Mouse (Mus musculus): ENCODE measurements around the gene Gm20388. TPM values are rescaled to one million over a fixed set of nuclear protein-coding genes. Genes with fewer than 3 reads are reported as not detected.
"Not testable (repeated sequence)": the region's sequence is repeated elsewhere in the genome, so short reads cannot be mapped to it uniquely, and the experiment has no call there.

Gene Gm20388
- polyA plus RNA-seq, 1 experiment from 2014 or later = not detected

DNA sequence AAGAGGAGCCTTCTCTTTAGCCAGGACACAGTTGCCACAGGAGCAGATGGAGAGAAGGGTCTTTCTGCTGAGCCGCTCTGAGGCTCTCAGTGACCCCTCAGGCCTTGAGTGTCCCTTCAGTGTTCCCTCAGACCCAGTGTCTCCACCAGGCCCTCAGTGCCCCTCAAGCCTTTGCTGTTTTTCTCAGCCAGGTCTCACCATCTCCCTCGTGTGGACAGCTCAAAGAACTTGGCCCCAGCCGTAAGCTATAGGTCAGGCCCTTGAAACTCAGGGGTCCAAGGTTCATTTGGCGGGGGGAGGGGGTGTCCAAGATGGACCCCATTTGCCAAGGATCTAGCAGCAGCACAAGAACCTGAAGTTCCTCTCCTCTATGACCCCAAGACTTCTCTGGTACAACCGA, 2714.0 kb downstream of the Gm20388 start:
- H3K4me2 ChIP-seq (ENCODE audit: low read depth, severe bottlenecking) = no peak overlapping the region
- H3K9ac ChIP-seq (ENCODE audit: low read length) = no peak overlapping the region
- DNase-seq (ENCODE audit: low spot score) (no peak), ATAC-seq (ENCODE audit: insufficient number of reproducible peaks, low FRiP score, low TSS enrichment, low read depth) (no peak)
- H3K9me3 ChIP-seq (ENCODE audit: control insufficient read depth, low read length) = no peaks in the 10 kb centered on the region
- H3K27ac ChIP-seq (replicated peaks; ENCODE audit: low read depth, low read length) = no peak overlapping the region
- H3K36me3 ChIP-seq (ENCODE audit: control insufficient read depth, insufficient read depth, low read length) = no peaks in the 10 kb centered on the region
- WGBS = 71% methylated on average over 5 of the region's 5 CpGs
- no peaks in the 10 kb centered on the region for H3K27me3 ChIP-seq (ENCODE audit: control insufficient read depth, insufficient read depth, low read length)
- no peak overlapping the region for H3K4me3 ChIP-seq (ENCODE audit: low read depth, low read length)
- H3K4me1 ChIP-seq (ENCODE audit: control insufficient read depth, insufficient read depth, low read length) = peaks cover 11% of the 10 kb centered on the region

DNA sequence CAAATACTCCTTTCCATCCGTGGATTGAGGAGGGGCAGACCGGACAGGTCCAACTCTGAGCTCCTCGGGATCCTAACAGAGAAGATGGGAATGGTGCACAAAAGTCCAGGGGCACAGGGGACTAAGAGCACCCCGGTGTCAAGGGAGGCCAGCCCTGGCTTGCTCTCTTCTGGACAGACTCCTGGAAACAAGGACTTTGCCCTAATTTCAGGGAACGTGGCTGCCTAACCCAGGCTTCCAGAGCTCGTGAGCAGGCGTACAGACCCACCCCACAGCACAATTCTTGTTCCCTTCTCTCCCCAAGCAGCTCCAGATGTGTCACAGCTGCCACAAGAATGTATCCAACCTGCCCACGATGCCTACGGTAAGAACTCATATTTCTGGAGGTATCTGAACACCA, 2715.2 kb downstream of the Gm20388 start:
- Histone ChIP-seq H3K4me2 (ENCODE audit: low read depth, severe bottlenecking) (no peak overlapping the region), H3K4me1 (ENCODE audit: control insufficient read depth, insufficient read depth, low read length) (peaks cover 3% of the 10 kb centered on the region; the same call in 1 of the 2 replicates), H3K27me3 (ENCODE audit: control insufficient read depth, insufficient read depth, low read length) (no peaks in the 10 kb centered on the region), H3K36me3 (ENCODE audit: control insufficient read depth, insufficient read depth, low read length) (no peaks in the 10 kb centered on the region), H3K4me3 (ENCODE audit: low read depth, low read length) (no peak overlapping the region), H3K9me3 (ENCODE audit: control insufficient read depth, low read length) (no peaks in the 10 kb centered on the region), H3K9ac (ENCODE audit: low read length) (no peak overlapping the region), H3K27ac (replicated peaks; ENCODE audit: low read depth, low read length) (no peak overlapping the region)
- DNase-seq (ENCODE audit: low spot score) (no peak), ATAC-seq (ENCODE audit: insufficient number of reproducible peaks, low FRiP score, low TSS enrichment, low read depth) (no peak)
- 86% methylated on average over 9 of the region's 9 CpGs for WGBS

DNA sequence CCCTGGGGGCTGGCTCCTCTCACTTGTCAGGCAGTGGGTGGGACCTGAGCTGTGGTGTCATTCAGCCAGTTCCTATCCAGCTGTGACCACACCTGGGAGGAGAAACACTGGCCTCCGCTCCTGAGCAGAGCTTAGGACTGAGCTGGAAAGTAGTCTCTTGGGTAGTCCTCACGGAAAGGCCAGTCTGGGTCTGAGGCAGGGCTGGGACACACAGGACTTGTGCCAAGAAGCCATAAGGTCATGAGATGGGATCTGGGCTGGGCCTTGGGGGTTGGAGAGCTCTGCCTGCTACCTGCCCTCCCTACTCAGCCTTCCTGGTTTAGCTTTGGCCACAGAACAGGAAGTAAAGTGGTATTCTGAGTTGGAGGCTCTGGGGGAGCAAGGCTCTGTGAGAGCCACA, 2716.3 kb downstream of the Gm20388 start:
- Histone ChIP-seq H3K27me3 (ENCODE audit: control insufficient read depth, insufficient read depth, low read length) (no peaks in the 10 kb centered on the region), H3K9me3 (ENCODE audit: control insufficient read depth, low read length) (no peaks in the 10 kb centered on the region), H3K4me1 (ENCODE audit: control insufficient read depth, insufficient read depth, low read length) (no peaks in the 10 kb centered on the region), H3K4me2 (ENCODE audit: low read depth, severe bottlenecking) (no peak overlapping the region), H3K9ac (ENCODE audit: low read length) (no peak overlapping the region), H3K4me3 (ENCODE audit: low read depth, low read length) (no peak overlapping the region), H3K27ac (replicated peaks; ENCODE audit: low read depth, low read length) (no peak overlapping the region), H3K36me3 (ENCODE audit: control insufficient read depth, insufficient read depth, low read length) (no peaks in the 10 kb centered on the region)
- no peak for ATAC-seq (ENCODE audit: insufficient number of reproducible peaks, low FRiP score, low TSS enrichment, low read depth)
- no peak for DNase-seq (ENCODE audit: low spot score)
- WGBS = 83% methylated on average over 2 of the region's 2 CpGs

- ATAC-seq (ENCODE audit: insufficient number of reproducible peaks, low FRiP score, low TSS enrichment, low read depth) (no peak), DNase-seq (ENCODE audit: low spot score) (no peak)
- Histone ChIP-seq H3K9me3 (ENCODE audit: control insufficient read depth, low read length) (no peaks in the 10 kb centered on the region), H3K9ac (ENCODE audit: low read length) (no peak overlapping the region), H3K4me2 (ENCODE audit: low read depth, severe bottlenecking) (no peak overlapping the region), H3K36me3 (ENCODE audit: control insufficient read depth, insufficient read depth, low read length) (no peaks in the 10 kb centered on the region), H3K4me3 (ENCODE audit: low read depth, low read length) (no peak overlapping the region), H3K27ac (replicated peaks; ENCODE audit: low read depth, low read length) (no peak overlapping the region), H3K27me3 (ENCODE audit: control insufficient read depth, insufficient read depth, low read length) (no peaks in the 10 kb centered on the region), H3K4me1 (ENCODE audit: control insufficient read depth, insufficient read depth, low read length) (no peaks in the 10 kb centered on the region)
- WGBS = 43% methylated on average over 10 of the region's 10 CpGs
Observed at GRCm38 (mm10) chr8:122629388-122629787, 2718.7 kb downstream of the Gm20388 start.

GRCm38 (mm10) chr8:122630696-122631095, 2720.1 kb downstream of the Gm20388 start:
- H3K4me1 ChIP-seq (ENCODE audit: control insufficient read depth, insufficient read depth, low read length) = no peaks in the 10 kb centered on the region; the same call in 1 of the 2 replicates
- no peak for DNase-seq (ENCODE audit: low spot score)
- H3K27ac ChIP-seq (replicated peaks; ENCODE audit: low read depth, low read length) = no peak overlapping the region
- no peaks in the 10 kb centered on the region for H3K27me3 ChIP-seq (ENCODE audit: control insufficient read depth, insufficient read depth, low read length)
- no peak for ATAC-seq (ENCODE audit: insufficient number of reproducible peaks, low FRiP score, low TSS enrichment, low read depth)
- H3K9ac ChIP-seq (ENCODE audit: low read length) = 0 out of 2 replicates have a peak overlapping the region, but pooled peaks have one; percentile 17
- H3K9me3 ChIP-seq (ENCODE audit: control insufficient read depth, low read length) = no peaks in the 10 kb centered on the region
- H3K36me3 ChIP-seq (ENCODE audit: control insufficient read depth, insufficient read depth, low read length) = no peaks in the 10 kb centered on the region
- H3K4me2 ChIP-seq (ENCODE audit: low read depth, severe bottlenecking) = no peak overlapping the region
- 60% methylated on average over 22 of the region's 22 CpGs for WGBS
- no peak overlapping the region for H3K4me3 ChIP-seq (ENCODE audit: low read depth, low read length)

DNA sequence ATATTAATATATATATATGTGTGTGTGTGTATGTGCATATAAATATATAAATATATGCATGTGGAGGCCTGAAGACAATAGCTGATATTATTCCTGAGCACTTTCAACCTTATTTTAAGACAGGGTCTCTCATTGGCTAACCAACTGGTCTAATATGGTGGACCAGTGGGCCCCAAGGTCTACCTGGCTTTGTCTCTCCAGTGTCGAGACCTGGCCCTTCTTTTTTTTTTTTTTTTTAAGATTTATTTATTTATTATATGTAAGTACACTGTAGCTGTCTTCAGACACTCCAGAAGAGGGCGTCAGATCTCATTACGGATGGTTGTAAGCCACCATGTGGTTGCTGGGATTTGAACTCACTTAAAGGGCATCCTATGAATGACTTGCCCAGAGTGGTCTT, 2721.5 kb downstream of the Gm20388 start:
- not testable (repeated sequence) for H3K36me3 ChIP-seq (ENCODE audit: control insufficient read depth, insufficient read depth, low read length); H3K27me3 ChIP-seq (ENCODE audit: control insufficient read depth, insufficient read depth, low read length); H3K4me1 ChIP-seq (ENCODE audit: control insufficient read depth, insufficient read depth, low read length); H3K4me2 ChIP-seq (ENCODE audit: low read depth, severe bottlenecking); H3K4me3 ChIP-seq (ENCODE audit: low read depth, low read length); DNase-seq (ENCODE audit: low spot score); H3K27ac ChIP-seq (replicated peaks; ENCODE audit: low read depth, low read length); ATAC-seq (ENCODE audit: insufficient number of reproducible peaks, low FRiP score, low TSS enrichment, low read depth); H3K9ac ChIP-seq (ENCODE audit: low read length); H3K9me3 ChIP-seq (ENCODE audit: control insufficient read depth, low read length)
- WGBS = 81% methylated on average over 3 of the region's 3 CpGs

DNA sequence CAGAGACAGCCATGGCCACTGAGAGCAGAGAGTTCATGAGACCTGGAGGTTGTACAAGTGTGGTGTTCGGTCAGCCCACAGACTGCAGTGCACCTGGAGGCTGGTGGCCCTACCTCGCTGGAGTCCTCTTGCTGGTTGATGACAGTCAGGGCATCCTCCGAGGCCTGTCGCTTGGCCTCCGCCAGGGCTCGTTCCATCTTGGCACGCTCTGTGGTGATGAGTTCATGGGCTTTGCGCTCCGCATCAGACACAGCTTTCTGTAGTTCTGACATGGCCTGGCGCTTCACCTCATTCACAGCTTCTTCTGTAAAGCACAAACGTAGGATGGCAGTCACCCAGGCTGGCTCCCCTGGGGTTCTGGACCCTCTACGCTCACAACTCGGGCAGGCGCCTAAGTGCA, 2722.6 kb downstream of the Gm20388 start:
- no peak for ATAC-seq (ENCODE audit: insufficient number of reproducible peaks, low FRiP score, low TSS enrichment, low read depth)
- Histone ChIP-seq H3K36me3 (ENCODE audit: control insufficient read depth, insufficient read depth, low read length) (no peaks in the 10 kb centered on the region), H3K4me2 (ENCODE audit: low read depth, severe bottlenecking) (no peak overlapping the region), H3K9ac (ENCODE audit: low read length) (no peak overlapping the region), H3K4me1 (ENCODE audit: control insufficient read depth, insufficient read depth, low read length) (peaks cover under 1% of the 10 kb centered on the region; the same call in 1 of the 2 replicates), H3K9me3 (ENCODE audit: control insufficient read depth, low read length) (no peaks in the 10 kb centered on the region), H3K27ac (replicated peaks; ENCODE audit: low read depth, low read length) (no peak overlapping the region), H3K27me3 (ENCODE audit: control insufficient read depth, insufficient read depth, low read length) (no peaks in the 10 kb centered on the region), H3K4me3 (ENCODE audit: low read depth, low read length) (no peak overlapping the region)
- no peak for DNase-seq (ENCODE audit: low spot score)
- whole genome bisulfite sequencing = 95% methylated on average over 14 of the region's 14 CpGs

DNA sequence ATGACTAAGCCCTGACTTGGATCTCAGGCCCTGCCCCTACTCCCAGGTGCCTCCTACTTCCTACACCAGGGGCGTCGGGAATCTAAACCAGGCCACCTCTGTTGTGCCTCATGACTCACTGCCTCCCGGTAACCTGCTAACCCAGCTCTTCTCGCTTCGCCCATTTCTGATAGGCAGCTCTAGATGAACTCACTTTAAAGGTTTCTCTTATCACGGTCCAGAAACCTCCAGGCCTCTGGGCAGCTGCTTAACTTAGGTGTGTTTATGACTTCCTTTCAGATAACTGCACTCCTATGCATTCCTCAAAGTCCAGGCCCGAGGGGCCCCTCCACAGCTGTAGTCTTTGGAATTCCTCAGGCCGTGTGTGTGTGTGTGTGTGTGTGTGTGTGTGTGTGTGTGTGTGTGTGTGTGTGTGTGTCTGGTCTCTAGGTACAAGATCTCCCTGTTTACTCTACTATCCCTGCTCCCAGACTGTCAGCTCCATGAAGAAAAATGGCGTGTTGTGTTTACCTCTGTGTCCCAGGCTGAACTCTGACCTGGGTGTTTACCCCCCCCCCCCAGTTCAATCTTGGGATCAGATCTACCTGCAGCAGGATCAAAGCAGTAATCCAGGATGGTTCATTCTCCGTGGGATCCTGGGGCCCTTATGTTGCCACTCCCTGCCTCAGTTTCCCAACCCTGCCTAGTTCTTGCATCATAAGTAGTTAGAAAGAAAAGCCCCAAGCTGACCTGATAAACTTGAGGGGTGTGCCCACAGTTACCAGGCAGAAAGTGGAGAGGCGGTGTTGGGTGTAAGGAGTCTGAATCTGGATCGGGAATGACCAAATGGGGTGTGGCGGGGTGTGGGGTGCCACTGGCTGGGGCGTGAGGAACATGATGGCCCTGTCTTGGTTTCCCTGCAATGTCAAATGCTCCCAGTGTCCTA, 2725.5 kb downstream of the Gm20388 start:
- Histone ChIP-seq H3K4me1 (ENCODE audit: control insufficient read depth, insufficient read depth, low read length) (peaks cover 25% of the 10 kb centered on the region), H3K4me3 (ENCODE audit: low read depth, low read length) (no peak overlapping the region), H3K27me3 (ENCODE audit: control insufficient read depth, insufficient read depth, low read length) (no peaks in the 10 kb centered on the region), H3K4me2 (ENCODE audit: low read depth, severe bottlenecking) (no peak overlapping the region), H3K9ac (ENCODE audit: low read length) (no peak overlapping the region), H3K27ac (replicated peaks; ENCODE audit: low read depth, low read length) (no peak overlapping the region), H3K9me3 (ENCODE audit: control insufficient read depth, low read length) (no peaks in the 10 kb centered on the region), H3K36me3 (ENCODE audit: control insufficient read depth, insufficient read depth, low read length) (no peaks in the 10 kb centered on the region)
- ATAC-seq (ENCODE audit: insufficient number of reproducible peaks, low FRiP score, low TSS enrichment, low read depth) (no peak), DNase-seq (ENCODE audit: low spot score) (peak; percentile 33)
- WGBS = 43% methylated on average over 14 of the region's 14 CpGs
